Mouse (Mus musculus) liver, adult 2 months (tissue): Measurements from ENCODE around the gene Ptges. TPM values are rescaled to one million over a fixed set of nuclear protein-coding genes. Genes with fewer than 3 reads are reported as not detected.
"Not testable (repeated sequence)": the region's sequence is repeated elsewhere in the genome, so short reads cannot be mapped to it uniquely, and the experiment has no call there.

Source experiments
- DNase-seq: peaks from one replicate; pipeline ENCODE4 v3.0.0-alpha.2; 2011; ENCODE audit warnings: low read depth, low spot score; ENCODE audit errors: extremely low read depth
- H3K27ac ChIP-seq: fragments of 200-500 bp; replicated peaks from 2 replicates; pipeline ENCODE4 v1.5.1; 2012; ENCODE audit warnings: low read depth, mild to moderate bottlenecking, control low read depth, inconsistent platforms, low read length; ENCODE audit not compliant: insufficient read depth
- H3K27me3 ChIP-seq: fragments of 200-500 bp; 2 replicates; pipeline ENCODE4 v1.6.1; 2012; ENCODE audit warnings: mild to moderate bottlenecking, moderate library complexity, low read length, inconsistent platforms; ENCODE audit not compliant: control insufficient read depth, insufficient read depth
- H3K36me3 ChIP-seq: fragments of 200-500 bp; 2 replicates; pipeline ENCODE4 v1.6.1; 2012; ENCODE audit warnings: low read length, inconsistent platforms; ENCODE audit not compliant: control insufficient read depth, insufficient read depth
- H3K4me1 ChIP-seq: fragments of 200-500 bp; 2 replicates; pipeline ENCODE4 v1.6.1; 2011; ENCODE audit warnings: low read length; ENCODE audit not compliant: control insufficient read depth, insufficient read depth
- H3K4me3 ChIP-seq: fragments of 200-500 bp; 2 replicates; pipeline ENCODE4 v1.5.1; 2011; ENCODE audit warnings: low read depth, mild to moderate bottlenecking, control low read depth, low read length, moderate library complexity; ENCODE audit not compliant: insufficient read depth
- H3K79me2 ChIP-seq: fragments of 200-500 bp; 2 replicates; pipeline ENCODE4 v1.6.1; 2012; ENCODE audit warnings: inconsistent platforms, mild to moderate bottlenecking, low read length, moderate library complexity; ENCODE audit not compliant: control insufficient read depth, insufficient read depth
- H3K9ac ChIP-seq: fragments of 200-500 bp; 2 replicates; pipeline ENCODE4 v1.6.1; 2012; ENCODE audit warnings: low read depth, mild to moderate bottlenecking, control low read depth, inconsistent platforms, low read length
- CTCF ChIP-seq: fragments of 200-500 bp; IDR thresholded peaks from 2 replicates; pipeline ENCODE4 v1.5.1; 2011; ENCODE audit warnings: low read depth, low read length, control low read depth
- POLR2A ChIP-seq: fragments of 200-500 bp; IDR thresholded peaks from 2 replicates; pipeline ENCODE4 v1.6.1; 2011; ENCODE audit warnings: low read length, control low read depth; ENCODE audit not compliant: insufficient read depth; ENCODE audit errors: extremely low read depth
- WGBS: fragments of 180-500 bp; shearing (Covaris S2); methylation state at CpG from one replicate; pipeline ENCODE4 v1.1.7; 2018; 5-methylcytosine and 5-hydroxymethylcytosine counted together
- polyA plus RNA-seq: library from polyadenylated mRNA; depleted of rRNA; stranded (reverse); fragments of >200 nt; gene quantifications from 2 replicates; pipeline ENCODE4 v1.2.3, GENCODE M21; 2012
- total RNA-seq: library from RNA; depleted of rRNA; stranded (reverse); fragments of >200 nt; gene quantifications from 2 replicates; pipeline ENCODE4 v1.2.3, GENCODE M21; 2014

Ptges gene
- total and polyA plus RNA-seq, 2 experiments, result 0.09 to 0.17 TPM

DNA sequence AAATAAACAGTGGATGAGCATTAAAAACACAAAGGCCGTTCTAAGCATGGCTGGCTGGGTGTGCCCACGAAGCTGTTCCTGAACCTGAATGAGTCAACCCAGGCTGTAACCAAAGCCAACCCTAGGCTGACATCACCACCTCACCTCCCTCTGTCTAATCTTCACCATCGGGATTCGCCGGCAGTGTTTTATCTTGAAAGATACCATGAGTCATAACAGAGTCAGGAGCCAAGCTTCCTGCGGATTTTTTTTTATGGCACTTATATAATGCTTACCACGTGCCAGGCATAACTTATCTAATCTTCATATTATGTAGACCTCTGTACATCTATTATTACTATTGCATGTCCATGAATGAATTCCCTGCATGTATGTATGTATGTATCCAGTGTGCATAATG, 9.4 kb downstream of the Ptges start:
- H3K4me3 ChIP-seq, result no peak overlapping the region
- TF ChIP-seq CTCF (no peak), POLR2A (no peak)
- 64% methylated on average over 7 of the region's 7 CpGs for WGBS
- H3K79me2 ChIP-seq, result no peaks in the 10 kb centered on the region
- no peak overlapping the region for H3K27ac ChIP-seq
- 0 out of 2 replicates have a peak, but pooled peaks cover 2% of the 10 kb centered on the region for H3K4me1 ChIP-seq
- no peaks in the 10 kb centered on the region for H3K27me3 ChIP-seq
- H3K36me3 ChIP-seq, result no peaks in the 10 kb centered on the region
- no peak for DNase-seq
- H3K9ac ChIP-seq, result no peak overlapping the region

DNA sequence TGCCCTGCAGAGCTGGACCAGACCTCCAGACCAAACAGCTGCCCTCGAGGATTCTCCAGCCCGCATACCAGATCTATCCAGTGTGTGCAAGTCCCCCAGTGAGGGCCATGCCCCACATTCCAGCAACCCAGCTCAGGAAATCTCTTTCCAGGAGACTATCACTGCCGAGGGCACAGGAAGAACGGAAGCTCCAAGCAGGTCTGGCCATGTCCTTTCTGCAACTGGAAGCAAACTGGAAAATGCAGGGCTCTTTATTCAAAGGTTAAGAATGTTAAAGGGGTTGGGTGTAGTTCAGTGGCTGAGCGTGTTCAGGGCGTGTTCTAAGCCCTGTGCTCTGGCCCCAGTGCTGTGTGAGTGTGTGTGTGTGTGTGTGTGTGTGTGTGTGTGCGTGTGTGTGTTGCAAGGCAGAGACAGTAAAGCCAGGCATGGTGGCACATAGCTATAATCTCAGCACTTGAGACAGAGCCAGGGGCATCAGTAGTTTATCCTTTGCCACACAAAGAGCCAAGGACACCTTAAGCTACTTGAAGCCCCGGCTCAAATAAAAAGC, 10.8 kb downstream of the Ptges start:
- 67% methylated on average over 8 of the region's 8 CpGs for WGBS
- no peak for DNase-seq
- Histone ChIP-seq H3K79me2 (no peaks in the 10 kb centered on the region), H3K27me3 (no peaks in the 10 kb centered on the region), H3K4me3 (no peak overlapping the region), H3K36me3 (no peaks in the 10 kb centered on the region), H3K4me1 (0 out of 2 replicates have a peak, but pooled peaks cover 2% of the 10 kb centered on the region), H3K27ac (no peak overlapping the region), H3K9ac (no peak overlapping the region)
- no peak for TF ChIP-seq POLR2A
- no peak for TF ChIP-seq CTCF

DNA sequence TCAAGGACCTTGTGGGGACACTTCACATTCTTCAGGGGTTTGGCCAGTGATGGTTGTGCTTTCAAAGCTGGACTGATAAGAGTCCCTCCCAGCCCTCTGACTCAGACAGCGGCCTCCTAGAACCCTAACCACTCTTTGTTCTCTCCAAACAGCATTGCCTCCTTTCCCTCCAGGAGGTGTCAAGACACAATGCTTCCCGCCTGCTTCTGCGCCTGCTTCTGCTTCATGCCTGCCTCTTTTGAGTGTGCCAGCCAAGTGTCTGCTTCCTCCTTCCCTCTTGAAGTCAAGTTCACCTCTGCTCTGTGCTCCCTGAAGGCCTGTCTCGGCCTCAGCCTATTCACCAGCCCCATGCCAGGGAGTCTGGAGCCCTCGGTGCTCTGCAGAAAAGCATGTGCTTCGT, 11.5 kb downstream of the Ptges start:
- no peaks in the 10 kb centered on the region for H3K79me2 ChIP-seq
- no peaks in the 10 kb centered on the region for H3K36me3 ChIP-seq
- TF ChIP-seq CTCF (no peak), POLR2A (no peak)
- no peak for DNase-seq
- H3K27ac ChIP-seq, result no peak overlapping the region
- WGBS, result 85% methylated on average over 6 of the region's 6 CpGs
- H3K4me3 ChIP-seq, result no peak overlapping the region
- no peaks in the 10 kb centered on the region for H3K27me3 ChIP-seq
- no peak overlapping the region for H3K9ac ChIP-seq
- H3K4me1 ChIP-seq, result 0 out of 2 replicates have a peak, but pooled peaks cover 2% of the 10 kb centered on the region

DNA sequence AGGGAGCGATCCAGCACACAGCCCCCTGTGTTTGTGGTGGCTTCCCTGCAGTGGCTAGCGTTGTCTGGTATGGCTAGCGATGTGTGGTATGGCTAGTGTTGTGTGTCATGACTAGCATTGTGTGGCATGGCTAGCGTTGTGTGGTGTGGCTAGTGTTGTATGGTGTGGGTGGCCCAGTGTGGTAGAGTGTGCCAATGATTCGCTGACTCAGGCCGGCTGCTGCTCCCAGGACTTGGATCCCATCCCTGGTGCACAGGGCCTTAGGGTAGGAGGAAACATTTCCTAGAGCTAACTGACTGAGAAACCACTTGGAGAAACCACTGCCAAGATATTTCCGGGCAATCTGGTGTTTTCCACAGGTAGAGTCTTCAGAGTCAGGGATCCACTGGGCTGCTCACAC, 12.0 kb downstream of the Ptges start:
- Histone ChIP-seq H3K27ac (no peak overlapping the region), H3K4me1 (peaks cover 2% of the 10 kb centered on the region; the same call in 1 of the 2 replicates), H3K79me2 (no peaks in the 10 kb centered on the region), H3K36me3 (no peaks in the 10 kb centered on the region), H3K27me3 (no peaks in the 10 kb centered on the region), H3K4me3 (no peak overlapping the region), H3K9ac (no peak overlapping the region)
- WGBS, result 87% methylated on average over 7 of the region's 7 CpGs
- TF ChIP-seq POLR2A (no peak), CTCF (no peak)
- no peak for DNase-seq

DNA sequence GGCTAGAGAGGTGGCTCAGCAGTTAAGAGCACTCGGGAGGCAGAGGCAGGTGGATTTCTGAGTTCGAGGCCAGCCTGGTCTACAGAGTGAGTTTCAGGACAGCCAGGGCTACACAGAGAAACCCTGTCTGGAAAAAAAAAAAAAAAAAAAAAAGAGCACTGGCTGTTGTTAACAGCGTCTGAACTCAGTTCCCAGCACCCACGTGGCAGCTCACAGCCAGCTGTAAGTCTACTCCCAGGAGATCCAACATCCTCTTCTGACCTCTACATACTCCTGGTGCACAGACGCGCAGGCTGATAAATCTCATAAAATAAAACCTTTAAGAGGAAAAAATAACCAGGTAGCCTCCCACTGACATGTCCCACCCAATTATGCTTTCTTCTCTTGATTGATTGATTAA, 13.7 kb downstream of the Ptges start:
- not testable (repeated sequence) for H3K4me3 ChIP-seq, H3K27me3 ChIP-seq, H3K27ac ChIP-seq, H3K79me2 ChIP-seq, H3K36me3 ChIP-seq, H3K4me1 ChIP-seq, H3K9ac ChIP-seq, DNase-seq
- WGBS, result 92% methylated on average over 6 of the region's 6 CpGs

DNA sequence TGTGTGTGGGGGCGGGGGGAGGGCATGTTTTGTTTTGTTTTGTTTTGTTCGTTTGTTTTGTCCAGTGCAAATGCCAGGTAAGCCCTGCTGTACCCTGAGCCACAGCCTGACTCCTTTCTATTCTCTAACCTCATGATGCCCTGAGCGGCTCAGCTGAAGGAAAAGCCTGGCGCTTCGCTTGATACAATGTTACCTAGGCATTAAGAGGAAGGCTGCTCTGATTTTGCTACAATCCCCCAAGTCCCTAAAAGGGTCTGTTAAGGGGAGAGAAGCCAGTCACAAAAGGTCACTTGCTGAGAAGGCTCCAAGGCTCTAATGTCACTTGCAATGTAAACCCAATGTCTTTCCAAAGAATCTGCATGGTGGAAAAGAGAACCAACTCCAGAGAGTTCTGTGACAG, 14.3 kb downstream of the Ptges start:
- Histone ChIP-seq H3K9ac (no peak overlapping the region), H3K27ac (no peak overlapping the region), H3K4me3 (no peak overlapping the region), H3K27me3 (no peaks in the 10 kb centered on the region), H3K36me3 (no peaks in the 10 kb centered on the region), H3K4me1 (peaks cover 3% of the 10 kb centered on the region; the same call in 1 of the 2 replicates), H3K79me2 (no peaks in the 10 kb centered on the region)
- TF ChIP-seq CTCF (no peak), POLR2A (no peak)
- DNase-seq, result no peak
- WGBS, result 82% methylated on average over 5 of the region's 5 CpGs
